Mouse (Mus musculus): ENCODE results near the gene Pitpnm1. TPM values are rescaled to one million over a fixed set of nuclear protein-coding genes. Genes with fewer than 3 reads are reported as not detected.

The Pitpnm1 gene
- polyA plus RNA-seq, 1 experiment from 2014 or later, result 12.2 TPM

- WGBS, result 5% methylated on average over 7 of the region's 8 CpGs
- H3K9me3 ChIP-seq (ENCODE audit: control insufficient read depth, low read length), result no peaks in the 10 kb centered on the region
- peak overlapping the region; percentile 84 for H3K4me2 ChIP-seq (replicated peaks; ENCODE audit: low read depth, low read length)
- peak overlapping the region; percentile 66 for H3K9ac ChIP-seq (ENCODE audit: low read depth, low read length)
- no peak for DNase-seq (ENCODE audit: low spot score)
- H3K4me1 ChIP-seq (replicated peaks; ENCODE audit: control insufficient read depth, insufficient read depth, low read length), result peaks cover 8% of the 10 kb centered on the region
- no peak overlapping the region for H3K27ac ChIP-seq (ENCODE audit: low read depth, low read length)
- no peaks in the 10 kb centered on the region for H3K27me3 ChIP-seq (ENCODE audit: control insufficient read depth, insufficient read depth, low read length)
- no peak; the same call in 1 of the 2 replicates for ATAC-seq (ENCODE audit: low FRiP score)
- H3K4me3 ChIP-seq (ENCODE audit: low read depth, low read length), result peak overlapping the region; percentile 63
- 0 out of 2 replicates have a peak, but pooled peaks cover 2% of the 10 kb centered on the region for H3K36me3 ChIP-seq (ENCODE audit: control insufficient read depth, insufficient read depth, low read length)
Observed at GRCm38 (mm10) chr19:4148819-4149218, 49.0 kb downstream of the Pitpnm1 start.

GRCm38 (mm10) chr19:4149283-4149682 lies 49.5 kb downstream of the Pitpnm1 start:
- no peaks in the 10 kb centered on the region for H3K9me3 ChIP-seq (ENCODE audit: control insufficient read depth, low read length)
- DNase-seq (ENCODE audit: low spot score), result no peak
- H3K27me3 ChIP-seq (ENCODE audit: control insufficient read depth, insufficient read depth, low read length), result no peaks in the 10 kb centered on the region
- H3K36me3 ChIP-seq (ENCODE audit: control insufficient read depth, insufficient read depth, low read length), result 0 out of 2 replicates have a peak, but pooled peaks cover 2% of the 10 kb centered on the region
- H3K27ac ChIP-seq (ENCODE audit: low read depth, low read length), result no peak overlapping the region
- H3K4me3 ChIP-seq (ENCODE audit: low read depth, low read length), result peak overlapping the region; percentile 63
- 92% methylated on average over 11 of the region's 11 CpGs for WGBS
- H3K9ac ChIP-seq (ENCODE audit: low read depth, low read length), result peak overlapping the region; percentile 66
- no peak for ATAC-seq (ENCODE audit: low FRiP score)
- H3K4me1 ChIP-seq (replicated peaks; ENCODE audit: control insufficient read depth, insufficient read depth, low read length), result peaks cover 8% of the 10 kb centered on the region
- peak overlapping the region; percentile 84 for H3K4me2 ChIP-seq (replicated peaks; ENCODE audit: low read depth, low read length)

- no peak for DNase-seq (ENCODE audit: low spot score)
- Histone ChIP-seq H3K4me3 (ENCODE audit: low read depth, low read length) (no peak overlapping the region), H3K27me3 (ENCODE audit: control insufficient read depth, insufficient read depth, low read length) (no peaks in the 10 kb centered on the region), H3K9me3 (ENCODE audit: control insufficient read depth, low read length) (no peaks in the 10 kb centered on the region), H3K36me3 (ENCODE audit: control insufficient read depth, insufficient read depth, low read length) (0 out of 2 replicates have a peak, but pooled peaks cover 2% of the 10 kb centered on the region), H3K4me2 (replicated peaks; ENCODE audit: low read depth, low read length) (no peak overlapping the region), H3K27ac (ENCODE audit: low read depth, low read length) (no peak overlapping the region), H3K9ac (ENCODE audit: low read depth, low read length) (no peak overlapping the region), H3K4me1 (replicated peaks; ENCODE audit: control insufficient read depth, insufficient read depth, low read length) (peaks cover 8% of the 10 kb centered on the region)
- no peak for ATAC-seq (ENCODE audit: low FRiP score)
- WGBS, result 95% methylated on average over 17 of the region's 17 CpGs
Observed at GRCm38 (mm10) chr19:4149764-4150461, 50.1 kb downstream of the Pitpnm1 start.

DNA sequence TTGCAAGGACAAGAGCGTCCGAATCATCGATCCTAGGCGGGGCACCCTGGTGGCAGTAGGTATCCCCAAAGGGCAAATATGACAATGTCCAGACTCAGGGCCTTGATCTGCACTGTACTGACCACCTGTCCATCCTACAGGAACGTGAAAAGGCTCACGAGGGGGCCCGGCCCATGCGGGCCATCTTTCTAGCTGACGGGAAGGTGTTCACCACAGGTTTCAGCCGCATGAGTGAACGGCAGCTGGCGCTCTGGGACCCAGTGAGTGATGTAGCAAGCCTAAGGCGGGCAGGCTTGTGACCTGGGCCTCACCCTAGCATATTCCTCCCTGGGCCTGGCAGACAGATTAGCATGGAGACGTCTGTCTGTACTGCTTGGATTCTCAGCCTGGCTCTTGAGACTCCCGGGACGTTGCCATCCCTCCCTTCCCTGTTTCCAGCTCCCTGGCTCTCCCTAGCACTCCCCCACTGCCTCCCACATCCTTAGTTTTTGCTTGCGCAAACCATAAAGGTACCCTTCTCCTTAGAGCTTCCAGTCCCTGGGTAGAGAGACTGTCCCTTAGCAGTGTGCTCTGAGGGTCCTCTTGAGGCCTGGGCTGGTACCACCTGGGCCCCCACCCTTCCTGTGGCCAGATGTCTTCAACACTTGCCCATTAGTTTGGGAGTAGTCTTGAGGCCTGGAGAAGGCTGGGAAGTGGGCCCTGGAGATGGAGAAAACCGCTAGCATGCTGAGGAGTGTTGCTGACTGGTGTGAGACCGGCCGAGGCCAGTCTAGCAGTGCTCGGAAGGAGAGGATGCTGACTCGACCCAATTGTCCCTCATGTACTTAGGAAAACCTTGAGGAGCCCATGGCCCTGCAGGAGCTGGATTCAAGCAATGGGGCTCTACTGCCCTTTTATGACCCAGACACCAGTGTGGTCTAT lies 51.0 kb downstream of the Pitpnm1 start:
- no peak overlapping the region for H3K4me3 ChIP-seq (ENCODE audit: low read depth, low read length)
- peaks cover 8% of the 10 kb centered on the region for H3K4me1 ChIP-seq (replicated peaks; ENCODE audit: control insufficient read depth, insufficient read depth, low read length)
- no peak overlapping the region for H3K9ac ChIP-seq (ENCODE audit: low read depth, low read length)
- H3K9me3 ChIP-seq (ENCODE audit: control insufficient read depth, low read length), result no peaks in the 10 kb centered on the region
- H3K27ac ChIP-seq (ENCODE audit: low read depth, low read length), result no peak overlapping the region
- H3K4me2 ChIP-seq (replicated peaks; ENCODE audit: low read depth, low read length), result no peak overlapping the region
- no peak for DNase-seq (ENCODE audit: low spot score)
- H3K36me3 ChIP-seq (ENCODE audit: control insufficient read depth, insufficient read depth, low read length), result 0 out of 2 replicates have a peak, but pooled peaks cover 2% of the 10 kb centered on the region
- H3K27me3 ChIP-seq (ENCODE audit: control insufficient read depth, insufficient read depth, low read length), result no peaks in the 10 kb centered on the region
- WGBS, result 93% methylated on average over 22 of the region's 22 CpGs
- no peak for ATAC-seq (ENCODE audit: low FRiP score)

DNA sequence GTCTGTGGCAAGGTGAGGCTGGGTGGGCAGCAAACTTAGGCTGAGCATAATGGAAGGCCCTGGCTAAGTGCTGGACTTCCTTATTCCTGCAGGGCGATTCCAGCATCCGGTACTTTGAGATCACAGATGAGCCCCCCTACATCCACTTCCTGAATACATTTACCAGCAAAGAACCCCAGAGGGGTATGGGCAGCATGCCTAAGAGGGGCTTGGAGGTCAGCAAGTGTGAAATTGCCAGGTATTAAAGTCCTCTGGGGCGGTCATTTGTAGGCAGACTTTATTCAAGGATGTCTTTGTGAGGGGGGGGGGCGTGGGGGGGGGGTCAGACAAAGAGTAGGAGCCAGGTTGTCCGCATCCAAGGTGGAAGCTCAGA lies 51.7 kb downstream of the Pitpnm1 start:
- ATAC-seq (ENCODE audit: low FRiP score) (no peak), DNase-seq (ENCODE audit: low spot score) (no peak)
- Histone ChIP-seq H3K9me3 (ENCODE audit: control insufficient read depth, low read length) (no peaks in the 10 kb centered on the region), H3K27me3 (ENCODE audit: control insufficient read depth, insufficient read depth, low read length) (no peaks in the 10 kb centered on the region), H3K4me3 (ENCODE audit: low read depth, low read length) (no peak overlapping the region), H3K4me2 (replicated peaks; ENCODE audit: low read depth, low read length) (no peak overlapping the region), H3K4me1 (replicated peaks; ENCODE audit: control insufficient read depth, insufficient read depth, low read length) (peaks cover 8% of the 10 kb centered on the region), H3K27ac (ENCODE audit: low read depth, low read length) (no peak overlapping the region), H3K9ac (ENCODE audit: low read depth, low read length) (no peak overlapping the region), H3K36me3 (ENCODE audit: control insufficient read depth, insufficient read depth, low read length) (0 out of 2 replicates have a peak, but pooled peaks cover 4% of the 10 kb centered on the region)
- WGBS, result 91% methylated on average over 3 of the region's 5 CpGs

- 90% methylated on average over 5 of the region's 5 CpGs for WGBS
- no peak for ATAC-seq (ENCODE audit: low FRiP score)
- H3K36me3 ChIP-seq (ENCODE audit: control insufficient read depth, insufficient read depth, low read length), result 0 out of 2 replicates have a peak, but pooled peaks cover 4% of the 10 kb centered on the region
Observed at GRCm38 (mm10) chr19:4151898-4152297, 52.1 kb downstream of the Pitpnm1 start.

DNA sequence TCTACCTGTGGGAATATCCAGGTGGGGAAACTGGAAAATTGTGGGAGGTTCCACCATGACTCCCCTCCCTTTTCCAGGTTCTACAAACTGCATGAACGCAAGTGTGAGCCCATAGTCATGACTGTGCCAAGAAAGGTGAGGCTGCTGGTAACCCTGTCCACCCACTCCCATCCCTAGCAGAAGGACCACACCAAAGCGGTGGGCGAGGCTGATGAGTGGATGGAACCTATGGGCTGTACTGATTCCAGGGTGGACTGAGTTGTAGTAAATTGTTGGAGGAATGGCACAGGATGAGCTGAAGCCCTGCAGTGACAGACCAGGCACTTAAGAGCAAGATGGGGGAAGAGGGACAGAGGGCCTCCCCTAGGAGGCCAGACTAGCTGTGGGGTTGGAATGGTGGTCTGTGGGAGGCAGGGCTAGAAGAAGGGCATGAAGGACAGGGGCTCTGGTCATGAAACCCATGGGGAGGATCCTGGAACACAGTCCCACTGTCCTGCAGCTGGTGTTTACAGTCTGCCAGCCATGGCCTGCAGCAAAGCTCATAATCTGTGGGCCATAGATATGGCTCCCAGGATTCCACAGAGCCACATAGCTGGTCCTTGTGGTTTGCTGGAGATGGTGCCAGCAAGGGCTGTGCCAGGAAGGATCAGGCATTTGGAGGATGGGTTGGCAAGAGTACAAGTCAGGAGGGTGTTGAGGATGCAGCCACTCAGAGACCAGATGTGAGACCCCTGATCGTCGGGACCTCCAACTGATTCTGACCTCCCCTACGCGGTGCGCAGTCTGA lies 52.8 kb downstream of the Pitpnm1 start:
- Histone ChIP-seq H3K4me1 (replicated peaks; ENCODE audit: control insufficient read depth, insufficient read depth, low read length) (peaks cover 8% of the 10 kb centered on the region), H3K9me3 (ENCODE audit: control insufficient read depth, low read length) (no peaks in the 10 kb centered on the region), H3K9ac (ENCODE audit: low read depth, low read length) (no peak overlapping the region), H3K27me3 (ENCODE audit: control insufficient read depth, insufficient read depth, low read length) (no peaks in the 10 kb centered on the region), H3K27ac (ENCODE audit: low read depth, low read length) (no peak overlapping the region), H3K36me3 (ENCODE audit: control insufficient read depth, insufficient read depth, low read length) (0 out of 2 replicates have a peak, but pooled peaks cover 4% of the 10 kb centered on the region), H3K4me2 (replicated peaks; ENCODE audit: low read depth, low read length) (no peak overlapping the region), H3K4me3 (ENCODE audit: low read depth, low read length) (no peak overlapping the region)
- no peak for DNase-seq (ENCODE audit: low spot score)
- ATAC-seq (ENCODE audit: low FRiP score), result no peak
- 91% methylated on average over 8 of the region's 8 CpGs for WGBS

More at GRCm38 (mm10) chr19:4151898-4152297, 52.1 kb downstream of the Pitpnm1 start:
- H3K4me3 ChIP-seq (ENCODE audit: low read depth, low read length), result no peak overlapping the region
- no peak overlapping the region for H3K27ac ChIP-seq (ENCODE audit: low read depth, low read length)
- H3K9me3 ChIP-seq (ENCODE audit: control insufficient read depth, low read length), result no peaks in the 10 kb centered on the region
- no peak overlapping the region for H3K9ac ChIP-seq (ENCODE audit: low read depth, low read length)
- DNase-seq (ENCODE audit: low spot score), result no peak
- no peaks in the 10 kb centered on the region for H3K27me3 ChIP-seq (ENCODE audit: control insufficient read depth, insufficient read depth, low read length)
- H3K4me1 ChIP-seq (replicated peaks; ENCODE audit: control insufficient read depth, insufficient read depth, low read length), result peaks cover 8% of the 10 kb centered on the region
- H3K4me2 ChIP-seq (replicated peaks; ENCODE audit: low read depth, low read length), result no peak overlapping the region

DNA sequence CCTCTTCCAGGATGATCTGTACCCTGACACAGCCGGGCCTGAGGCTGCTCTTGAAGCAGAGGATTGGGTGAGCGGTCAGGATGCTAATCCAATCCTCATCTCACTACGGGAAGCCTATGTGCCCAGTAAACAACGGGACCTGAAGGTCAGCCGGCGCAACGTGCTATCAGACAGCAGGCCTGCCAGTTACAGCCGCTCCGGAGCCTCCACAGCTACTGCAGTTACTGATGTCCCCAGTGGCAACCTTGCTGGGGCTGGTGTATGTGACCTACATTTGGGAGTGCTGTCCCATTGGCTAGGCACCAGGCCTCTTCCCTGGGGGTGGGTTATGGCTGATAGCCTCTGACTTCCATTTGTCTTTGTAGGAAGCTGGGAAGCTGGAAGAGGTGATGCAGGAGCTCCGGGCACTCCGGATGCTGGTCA lies 53.4 kb downstream of the Pitpnm1 start, which contains the start of gene Ptprcap:
TSS of gene Ptprcap (plus strand) at position 373 of the 423 bp plus-strand sequence.
- H3K27ac ChIP-seq (ENCODE audit: low read depth, low read length), result no peak within 1 kb of the TSS
- 0 out of 2 replicates have a peak within 1 kb of the TSS, but pooled peaks have one; percentile 7 for H3K9ac ChIP-seq (ENCODE audit: low read depth, low read length)
- no peaks in the 10 kb centered on the region for H3K9me3 ChIP-seq (ENCODE audit: control insufficient read depth, low read length)
- ATAC-seq (ENCODE audit: low FRiP score), result no peak
- H3K27me3 ChIP-seq (ENCODE audit: control insufficient read depth, insufficient read depth, low read length), result no peaks in the 10 kb centered on the region
- no peak for DNase-seq (ENCODE audit: low spot score)
- no peak within 1 kb of the TSS for H3K4me2 ChIP-seq (replicated peaks; ENCODE audit: low read depth, low read length)
- no peak within 1 kb of the TSS for H3K4me3 ChIP-seq (ENCODE audit: low read depth, low read length)
- 80% methylated on average over 11 of the region's 11 CpGs for WGBS
- H3K4me1 ChIP-seq (replicated peaks; ENCODE audit: control insufficient read depth, insufficient read depth, low read length), result peaks cover 6% of the 10 kb centered on the region
- 0 out of 2 replicates have a peak, but pooled peaks cover 4% of the 10 kb centered on the region for H3K36me3 ChIP-seq (ENCODE audit: control insufficient read depth, insufficient read depth, low read length)

Data from hindbrain, embryonic 11.5 days (tissue).